Mouse (Mus musculus): ENCODE data around the gene Fmnl2. TPM values are rescaled to one million over a fixed set of nuclear protein-coding genes. Genes with fewer than 3 reads are reported as not detected.

Gene Fmnl2
- polyA plus RNA-seq (2016; fragmentation: Nextera tagmentation; extraction: Ambion mirVana): 14.4 and 14.7 TPM in 2 replicates

DNA sequence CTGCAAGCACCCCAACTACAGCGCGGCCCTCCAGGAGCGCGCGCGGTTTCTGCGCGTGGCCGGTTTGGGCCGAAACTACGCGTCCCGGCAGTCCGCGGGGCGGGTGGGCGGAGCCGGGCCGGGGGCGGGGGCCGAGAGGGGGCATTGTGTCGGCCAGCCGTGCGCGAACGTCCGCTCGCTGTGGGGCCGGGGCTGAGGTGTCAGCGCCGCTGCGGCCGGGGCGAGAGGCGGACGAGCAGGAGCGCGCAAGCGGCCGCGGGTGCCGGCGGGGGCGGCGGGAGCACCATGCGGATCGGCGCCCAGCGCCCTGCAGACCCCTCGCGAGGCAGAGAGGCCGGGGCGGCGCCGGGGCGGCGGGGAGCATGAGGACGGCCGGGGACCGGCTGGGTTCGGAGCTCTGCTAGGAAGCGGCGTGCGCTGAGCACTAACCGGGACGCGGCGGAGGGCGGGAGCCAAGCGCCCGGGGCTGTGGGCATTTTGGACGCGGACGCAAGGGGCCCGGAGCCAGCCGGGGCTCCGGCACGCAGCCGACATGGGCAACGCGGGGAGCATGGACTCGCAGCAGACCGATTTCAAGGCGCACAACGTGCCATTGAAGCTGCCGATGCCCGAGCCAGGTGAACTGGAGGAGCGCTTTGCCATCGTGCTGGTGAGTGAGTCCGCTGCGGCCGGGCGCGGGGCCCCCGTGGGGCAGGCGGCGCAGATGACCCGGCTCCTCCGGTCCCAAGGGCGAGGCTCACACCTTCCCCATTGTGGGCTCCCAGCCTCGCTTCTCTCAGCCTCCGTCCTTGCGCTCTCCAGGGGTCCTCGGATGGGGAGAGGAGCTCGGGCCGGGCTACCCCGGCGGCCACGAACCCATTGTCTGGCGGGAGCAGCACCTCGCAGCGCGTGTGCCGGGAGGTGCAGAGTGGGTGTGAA, at the start of gene Fmnl2:
Fmnl2 (plus strand) TSS at position 250 of the 918 bp plus-strand sequence.
- Histone ChIP-seq H3K4me2 (peak within 1 kb of the TSS; percentile 83), H3K4me1 (replicated peaks) (peaks cover 35% of the 10 kb centered on the region), H3K27ac (peak within 1 kb of the TSS; percentile 92), H3K4me3 (replicated peaks) (peak within 1 kb of the TSS; percentile 96), H3K9me3 (no peaks in the 10 kb centered on the region), H3K27me3 (no peaks in the 10 kb centered on the region), H3K9ac (replicated peaks) (peak within 1 kb of the TSS; percentile 96), H3K36me3 (no peaks in the 10 kb centered on the region)
- peak; percentile 86 for ATAC-seq (ENCODE audit: insufficient number of reproducible peaks, insufficient read depth, low FRiP score, low TSS enrichment, low read depth)
- under 1% methylated on average over 112 of the region's 114 CpGs for WGBS

DNA sequence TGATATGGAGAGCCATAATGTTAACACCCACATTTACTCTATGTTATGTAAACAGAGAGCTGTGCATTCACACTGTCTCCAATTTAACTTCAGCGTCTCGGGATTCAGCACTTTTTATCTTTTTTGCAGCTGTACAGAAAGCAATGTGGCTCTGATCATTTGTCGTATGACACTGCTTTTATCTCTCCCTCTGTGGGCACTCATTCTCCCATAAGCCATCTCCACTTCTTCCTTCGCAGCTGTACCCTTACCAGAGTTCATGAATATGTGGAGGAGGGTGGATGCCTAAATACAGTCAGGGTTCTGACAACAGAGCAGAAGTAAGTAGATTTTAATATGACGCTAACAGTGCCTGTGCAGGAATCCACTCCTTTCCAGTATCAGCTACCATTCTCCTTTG, 47.7 kb upstream of the Fmnl2 start:
- H3K27me3 ChIP-seq: no peaks in the 10 kb centered on the region
- ATAC-seq (ENCODE audit: insufficient number of reproducible peaks, insufficient read depth, low FRiP score, low TSS enrichment, low read depth): no peak

DNA sequence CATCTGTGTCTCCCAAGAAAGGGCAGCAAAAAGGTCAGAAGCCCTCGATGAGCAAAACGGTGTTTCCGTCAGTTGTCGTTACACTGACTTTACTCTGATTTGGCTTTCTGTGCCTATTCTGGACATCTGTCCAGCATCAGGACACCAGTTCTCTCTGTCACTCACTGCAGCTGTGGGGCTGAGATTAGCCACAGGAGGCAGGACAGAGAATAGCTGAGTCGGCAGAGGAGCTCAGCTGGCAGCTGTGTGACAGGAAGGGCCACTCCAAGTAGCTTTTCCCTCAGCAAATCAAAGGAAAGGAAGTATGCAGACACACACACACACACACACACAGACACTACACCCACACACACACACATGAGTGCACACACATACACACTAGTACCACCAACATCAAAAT, 46.0 kb upstream of the Fmnl2 start:
- H3K9me3 ChIP-seq: no peaks in the 10 kb centered on the region
- no peaks in the 10 kb centered on the region for H3K27me3 ChIP-seq
- H3K9ac ChIP-seq (replicated peaks): no peak overlapping the region
- H3K4me2 ChIP-seq: no peak overlapping the region
- H3K4me3 ChIP-seq (replicated peaks): no peak overlapping the region
- no peaks in the 10 kb centered on the region for H3K4me1 ChIP-seq (replicated peaks)
- no peak for ATAC-seq (ENCODE audit: insufficient number of reproducible peaks, insufficient read depth, low FRiP score, low TSS enrichment, low read depth)
- H3K27ac ChIP-seq: no peak overlapping the region
- H3K36me3 ChIP-seq: no peaks in the 10 kb centered on the region
- 34% methylated on average over 5 of the region's 5 CpGs for WGBS

More for the DNA sequence above, 47.7 kb upstream of the Fmnl2 start:
- no peaks in the 10 kb centered on the region for H3K9me3 ChIP-seq
- no peaks in the 10 kb centered on the region for H3K4me1 ChIP-seq (replicated peaks)
- no peak overlapping the region for H3K9ac ChIP-seq (replicated peaks)
- no peaks in the 10 kb centered on the region for H3K36me3 ChIP-seq
- WGBS: 85% methylated on average over 5 of the region's 5 CpGs
- no peak overlapping the region for H3K4me3 ChIP-seq (replicated peaks)
- H3K27ac ChIP-seq: no peak overlapping the region
- H3K4me2 ChIP-seq: no peak overlapping the region

DNA sequence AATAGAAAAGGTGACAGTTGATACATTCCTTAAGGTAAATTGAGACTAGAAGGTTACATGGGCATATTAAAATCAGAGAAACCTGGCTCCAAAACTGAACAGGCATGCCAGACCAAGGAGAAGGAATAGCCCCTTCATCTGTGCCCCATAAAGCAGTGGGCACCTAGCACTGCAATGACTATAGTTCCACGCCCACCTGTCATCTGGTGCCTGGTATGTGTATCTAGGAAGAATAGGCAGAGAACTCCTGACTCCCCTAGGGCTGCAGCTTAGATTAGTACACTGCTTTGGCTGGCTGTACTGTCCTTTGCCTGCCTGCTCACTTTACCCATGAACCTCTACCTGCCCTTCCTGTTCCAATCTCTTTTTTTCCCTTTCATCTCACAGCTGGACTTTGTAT, 40.3 kb upstream of the Fmnl2 start:
- ATAC-seq (ENCODE audit: insufficient number of reproducible peaks, insufficient read depth, low FRiP score, low TSS enrichment, low read depth): no peak
- H3K9me3 ChIP-seq: 0 out of 2 replicates have a peak, but pooled peaks cover 3% of the 10 kb centered on the region

DNA sequence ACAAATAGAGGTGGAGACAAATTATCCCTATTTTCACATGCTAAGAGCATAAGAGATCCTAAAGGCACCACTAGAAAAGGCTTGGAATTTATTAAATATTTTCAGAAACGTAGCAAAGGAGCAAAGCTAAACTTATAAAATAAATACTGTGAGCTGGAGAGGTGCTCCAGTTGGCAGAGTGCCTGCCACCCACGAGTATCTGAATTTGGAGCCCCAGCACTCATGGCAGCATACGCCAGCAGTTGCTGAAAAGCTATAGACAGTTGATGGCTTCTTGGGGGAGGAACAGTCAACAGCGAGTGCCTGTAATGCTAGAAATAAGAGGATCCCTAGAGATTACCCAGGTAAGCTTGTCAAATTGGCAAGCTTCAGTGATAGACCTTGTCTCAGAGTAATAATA, 38.7 kb upstream of the Fmnl2 start:
- Histone ChIP-seq H3K9ac (replicated peaks) (no peak overlapping the region), H3K27me3 (no peaks in the 10 kb centered on the region), H3K27ac (no peak overlapping the region), H3K9me3 (0 out of 2 replicates have a peak, but pooled peaks cover 3% of the 10 kb centered on the region), H3K36me3 (no peaks in the 10 kb centered on the region), H3K4me3 (replicated peaks) (no peak overlapping the region), H3K4me2 (no peak overlapping the region), H3K4me1 (replicated peaks) (no peaks in the 10 kb centered on the region)
- ATAC-seq (ENCODE audit: insufficient number of reproducible peaks, insufficient read depth, low FRiP score, low TSS enrichment, low read depth): no peak
- 79% methylated on average over 4 of the region's 4 CpGs for WGBS

More for the DNA sequence above, 40.3 kb upstream of the Fmnl2 start:
- Histone ChIP-seq H3K4me3 (replicated peaks) (no peak overlapping the region), H3K4me2 (no peak overlapping the region), H3K4me1 (replicated peaks) (no peaks in the 10 kb centered on the region), H3K9ac (replicated peaks) (no peak overlapping the region), H3K36me3 (no peaks in the 10 kb centered on the region), H3K27me3 (no peaks in the 10 kb centered on the region), H3K27ac (no peak overlapping the region)
- 73% methylated on average over 1 of the region's 1 CpGs for WGBS

DNA sequence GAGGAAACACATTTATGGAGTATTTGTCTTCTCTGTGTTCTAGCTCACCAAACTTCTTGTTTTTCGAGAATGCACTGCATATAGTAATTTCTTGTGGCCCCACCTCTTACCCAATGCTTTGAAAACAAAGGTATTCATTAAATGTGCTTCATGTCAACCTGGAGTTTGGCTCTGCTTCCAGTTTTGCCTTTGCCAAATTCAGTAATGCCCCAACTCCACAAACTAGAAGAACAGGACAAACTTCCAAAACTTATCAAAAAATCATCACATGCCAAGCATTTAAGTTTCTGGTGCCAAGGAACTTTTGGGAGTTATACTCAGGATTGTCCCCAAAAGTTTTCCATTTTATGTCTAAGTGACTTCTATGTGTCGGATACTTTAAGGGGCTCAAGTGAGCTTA, 35.4 kb upstream of the Fmnl2 start:
- ATAC-seq (ENCODE audit: insufficient number of reproducible peaks, insufficient read depth, low FRiP score, low TSS enrichment, low read depth): no peak

DNA sequence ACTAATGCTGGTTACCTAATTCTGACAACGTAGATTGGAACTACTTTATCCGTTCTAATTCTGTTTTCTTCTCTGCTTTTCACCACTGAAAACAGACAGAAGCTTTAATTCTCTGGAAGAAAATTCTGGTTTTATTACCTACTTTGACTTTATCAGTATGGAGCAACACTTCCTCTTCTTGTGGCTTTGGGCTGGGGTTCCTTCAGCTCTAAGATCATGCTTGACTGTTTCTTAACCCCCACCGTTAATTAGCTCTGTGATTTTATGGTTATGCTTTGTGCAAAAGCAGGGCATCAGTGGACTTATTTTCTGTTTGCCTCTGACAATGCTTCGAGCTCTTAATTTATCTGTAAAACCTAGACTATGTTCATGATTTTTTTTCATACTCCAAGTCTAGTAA, 29.6 kb upstream of the Fmnl2 start:
- Histone ChIP-seq H3K9me3 (no peaks in the 10 kb centered on the region), H3K4me3 (replicated peaks) (no peak overlapping the region), H3K36me3 (no peaks in the 10 kb centered on the region), H3K27ac (no peak overlapping the region), H3K9ac (replicated peaks) (no peak overlapping the region), H3K4me2 (no peak overlapping the region), H3K27me3 (no peaks in the 10 kb centered on the region), H3K4me1 (replicated peaks) (no peaks in the 10 kb centered on the region)
- ATAC-seq (ENCODE audit: insufficient number of reproducible peaks, insufficient read depth, low FRiP score, low TSS enrichment, low read depth): no peak
- WGBS: 83% methylated on average over 4 of the region's 4 CpGs

More for the DNA sequence above, 35.4 kb upstream of the Fmnl2 start:
- H3K36me3 ChIP-seq: no peaks in the 10 kb centered on the region
- no peak overlapping the region for H3K9ac ChIP-seq (replicated peaks)
- no peak overlapping the region for H3K4me3 ChIP-seq (replicated peaks)
- H3K4me2 ChIP-seq: no peak overlapping the region
- H3K27me3 ChIP-seq: no peaks in the 10 kb centered on the region
- H3K4me1 ChIP-seq (replicated peaks): no peaks in the 10 kb centered on the region
- H3K27ac ChIP-seq: no peak overlapping the region
- 79% methylated on average over 2 of the region's 2 CpGs for WGBS
- 0 out of 2 replicates have a peak, but pooled peaks cover 3% of the 10 kb centered on the region for H3K9me3 ChIP-seq

DNA sequence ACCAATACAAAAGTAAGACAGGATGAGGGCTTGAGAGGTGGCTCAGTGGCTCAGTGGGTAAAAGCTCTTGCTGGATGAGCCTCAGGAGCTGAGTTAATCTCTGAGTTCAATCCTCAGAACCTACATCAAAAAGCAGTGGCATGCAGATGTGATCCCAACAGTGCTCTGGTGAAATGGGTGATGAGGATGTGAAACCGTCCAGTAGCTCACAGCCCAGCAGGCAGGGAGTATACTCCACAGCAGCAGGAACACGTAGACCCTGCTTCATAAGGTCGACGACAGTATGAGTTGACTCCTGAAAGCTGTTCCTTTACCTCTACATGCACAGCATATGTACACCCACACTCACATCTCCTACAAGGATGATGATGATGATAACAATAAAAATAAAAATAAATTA, 27.1 kb upstream of the Fmnl2 start:
- no peak for ATAC-seq (ENCODE audit: insufficient number of reproducible peaks, insufficient read depth, low FRiP score, low TSS enrichment, low read depth)
- Histone ChIP-seq H3K4me2 (no peak overlapping the region), H3K9ac (replicated peaks) (no peak overlapping the region), H3K36me3 (no peaks in the 10 kb centered on the region), H3K9me3 (no peaks in the 10 kb centered on the region), H3K4me3 (replicated peaks) (no peak overlapping the region), H3K27ac (no peak overlapping the region), H3K27me3 (no peaks in the 10 kb centered on the region), H3K4me1 (replicated peaks) (no peaks in the 10 kb centered on the region)
- WGBS: 88% methylated on average over 4 of the region's 4 CpGs

DNA sequence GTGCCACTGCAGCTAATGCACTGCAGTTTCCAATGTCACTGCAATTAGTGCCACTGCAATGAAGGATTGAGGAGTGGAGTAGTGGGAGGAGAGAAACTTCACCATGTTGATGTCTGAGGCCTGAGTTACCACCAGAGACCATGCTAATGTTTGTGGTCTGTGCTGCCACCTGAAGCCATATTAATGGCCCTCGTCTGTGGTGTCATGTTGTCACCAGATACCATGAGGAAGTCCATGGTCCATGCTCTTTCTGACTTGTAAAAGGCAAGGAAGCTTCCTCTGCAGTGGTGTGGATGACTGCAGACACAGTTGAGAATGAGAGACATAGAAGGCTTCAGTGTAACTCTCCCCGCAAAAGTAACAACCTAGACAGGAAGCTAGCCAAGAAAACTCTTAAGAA, 26.1 kb upstream of the Fmnl2 start:
- no peaks in the 10 kb centered on the region for H3K36me3 ChIP-seq
- no peak for ATAC-seq (ENCODE audit: insufficient number of reproducible peaks, insufficient read depth, low FRiP score, low TSS enrichment, low read depth)
- 78% methylated on average over 2 of the region's 2 CpGs for WGBS
- H3K4me1 ChIP-seq (replicated peaks): no peaks in the 10 kb centered on the region
- H3K27ac ChIP-seq: no peak overlapping the region
- no peaks in the 10 kb centered on the region for H3K9me3 ChIP-seq
- no peak overlapping the region for H3K4me3 ChIP-seq (replicated peaks)
- no peak overlapping the region for H3K4me2 ChIP-seq
- no peak overlapping the region for H3K9ac ChIP-seq (replicated peaks)
- no peaks in the 10 kb centered on the region for H3K27me3 ChIP-seq

DNA sequence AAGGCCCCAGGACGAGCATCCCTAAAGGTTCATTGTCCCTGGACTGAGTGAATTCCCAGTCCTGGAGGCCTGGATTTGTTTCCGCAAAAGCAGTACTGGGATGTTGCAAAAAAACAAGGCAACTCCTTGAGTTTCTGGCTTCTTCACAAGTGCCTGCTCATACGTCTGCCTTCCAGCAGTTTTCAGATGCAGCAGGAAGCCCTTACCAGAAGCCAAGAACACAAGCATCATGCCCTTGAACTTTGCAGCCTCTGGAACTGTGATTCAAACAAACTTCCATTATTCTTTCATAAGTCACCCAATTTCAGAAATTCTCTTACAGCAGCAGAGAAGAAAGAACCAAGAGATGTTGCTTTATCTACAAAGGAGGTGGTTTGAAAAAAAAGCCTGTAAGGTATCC, 21.9 kb upstream of the Fmnl2 start:
- Histone ChIP-seq H3K9me3 (no peaks in the 10 kb centered on the region), H3K4me1 (replicated peaks) (no peaks in the 10 kb centered on the region), H3K4me3 (replicated peaks) (no peak overlapping the region), H3K27me3 (no peaks in the 10 kb centered on the region), H3K27ac (no peak overlapping the region), H3K36me3 (no peaks in the 10 kb centered on the region), H3K9ac (replicated peaks) (no peak overlapping the region), H3K4me2 (no peak overlapping the region)
- WGBS: 81% methylated on average over 3 of the region's 3 CpGs
- ATAC-seq (ENCODE audit: insufficient number of reproducible peaks, insufficient read depth, low FRiP score, low TSS enrichment, low read depth): no peak

DNA sequence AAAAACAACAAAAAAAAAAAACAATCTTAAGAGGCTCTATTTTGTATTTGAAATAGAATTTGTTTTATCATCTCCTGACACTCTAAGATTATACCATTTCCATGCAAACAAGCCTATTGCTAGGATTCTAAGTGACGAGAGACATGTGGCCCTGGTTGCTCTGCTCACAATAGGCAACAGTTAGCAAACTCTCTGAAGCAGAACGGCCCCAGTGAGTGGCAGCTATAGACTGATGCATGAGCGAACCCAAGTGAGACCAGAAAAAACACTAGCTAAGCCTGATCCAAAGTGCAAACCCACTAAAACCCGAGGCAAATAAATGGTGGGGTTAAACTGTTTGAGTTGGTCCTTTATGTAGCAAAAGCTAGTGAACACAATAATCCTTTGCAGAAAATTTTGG, 18.6 kb upstream of the Fmnl2 start:
- Histone ChIP-seq H3K4me2 (no peak overlapping the region), H3K4me1 (replicated peaks) (0 out of 2 replicates have a peak, but pooled peaks cover 7% of the 10 kb centered on the region), H3K9ac (replicated peaks) (no peak overlapping the region), H3K27me3 (no peaks in the 10 kb centered on the region), H3K36me3 (no peaks in the 10 kb centered on the region), H3K4me3 (replicated peaks) (no peak overlapping the region), H3K9me3 (no peaks in the 10 kb centered on the region), H3K27ac (no peak overlapping the region)
- 82% methylated on average over 4 of the region's 4 CpGs for WGBS
- ATAC-seq (ENCODE audit: insufficient number of reproducible peaks, insufficient read depth, low FRiP score, low TSS enrichment, low read depth): no peak

Measured in limb, embryonic 12.5 days (tissue).